Mouse (Mus musculus) liver, embryonic 14.5 days (tissue): ENCODE data around the gene Mb21d2.

Source experiments
- CTCF ChIP-seq: IDR thresholded peaks from 2 replicates; pipeline ENCODE4 v1.5.1; 2016; ENCODE audit warnings: antibody characterized with exemption, low read depth, control low read depth
- EP300 ChIP-seq: IDR thresholded peaks from 2 replicates; pipeline ENCODE4 v1.6.1; 2016; ENCODE audit warnings: antibody characterized with exemption, low read depth

- TF ChIP-seq CTCF (no peak), EP300 (no peak)
Measured at GRCm38 (mm10) chr16:28928466-28928814, 1.0 kb downstream of the Mb21d2 start.
